In the genomic region with DNA sequence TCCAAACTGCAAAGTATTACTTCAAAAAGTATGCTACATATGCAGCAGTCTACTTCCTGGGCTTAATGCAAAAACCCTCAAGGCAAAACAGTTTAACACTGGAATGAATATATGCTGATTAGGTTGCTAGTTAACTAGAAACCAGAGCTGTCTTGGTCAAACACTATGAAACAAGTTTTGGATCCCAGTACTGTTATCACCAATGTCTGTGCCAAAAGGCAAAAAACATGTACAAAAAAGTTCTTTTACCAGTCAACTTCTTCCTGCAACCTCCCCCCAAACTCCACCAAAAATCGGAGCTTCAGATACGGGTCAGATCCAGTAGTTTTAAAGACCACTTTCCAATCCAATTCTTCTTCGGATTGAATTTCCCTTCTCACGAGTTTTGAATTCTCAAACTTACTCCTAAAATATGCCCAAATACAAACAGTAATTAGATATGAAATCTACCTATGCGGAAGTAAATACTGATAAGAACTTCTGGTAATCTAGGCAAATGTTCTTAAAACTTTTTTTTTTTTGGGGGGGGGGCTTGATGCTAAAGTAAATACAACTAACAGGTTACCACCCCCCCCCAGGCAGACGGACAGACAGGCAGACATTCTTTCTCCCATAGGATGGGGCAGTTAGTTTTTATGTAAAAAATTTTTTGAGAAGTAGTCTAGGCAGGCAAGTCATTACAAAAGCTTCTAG, we compare ENCODE assay signal across 8 mouse cellular contexts. TPM values are rescaled to one million over a fixed set of nuclear protein-coding genes. Genes with fewer than 3 reads are reported as not detected.
A peak's percentile ranks its signal among the peaks of the same experiment; 100 is the strongest.
DNase-seq lines count a peak whose midpoint lies in the region; ATAC-seq lines count a peak whose summit lies in the region.

No protein-coding gene starts in this region.

- peaks cover 26% of the 10 kb centered on the region for H3K36me3 ChIP-seq in heart, embryonic 13.5 days
- peaks cover 8% of the 10 kb centered on the region for H3K36me3 ChIP-seq in forebrain, embryonic 14.5 days (ENCODE audit: control insufficient read depth, insufficient read depth, low read length)
- peaks cover 36% of the 10 kb centered on the region for H3K36me3 ChIP-seq in liver, embryonic 15.5 days (replicated peaks)

- H3K4me2 ChIP-seq in heart, embryonic 13.5 days: peak overlapping the region; percentile 85
- H3K4me2 ChIP-seq in forebrain, embryonic 14.5 days (ENCODE audit: low read length): peak overlapping the region; percentile 74
- peak overlapping the region; percentile 66 for H3K4me2 ChIP-seq in liver, embryonic 15.5 days

- no peaks in the 10 kb centered on the region for H3K9me3 ChIP-seq in heart, embryonic 13.5 days
- H3K9me3 ChIP-seq in forebrain, embryonic 14.5 days (replicated peaks; ENCODE audit: control insufficient read depth, low read length): no peaks in the 10 kb centered on the region
- H3K9me3 ChIP-seq in liver, embryonic 15.5 days (replicated peaks): no peaks in the 10 kb centered on the region

- WGBS in heart, embryonic 13.5 days: 15% methylated on average over 6 of the region's 6 CpGs
- 29% methylated on average over 6 of the region's 6 CpGs for WGBS in forebrain, embryonic 14.5 days
- 3% methylated on average over 6 of the region's 6 CpGs for WGBS in liver, embryonic 15.5 days (ENCODE audit: insufficient replicate concordance)

- H3K9ac ChIP-seq in heart, embryonic 13.5 days: peak overlapping the region; percentile 98
- peak overlapping the region; percentile 100 for H3K9ac ChIP-seq in forebrain, embryonic 14.5 days (ENCODE audit: low read length)
- peak overlapping the region; percentile 99 for H3K9ac ChIP-seq in liver, embryonic 15.5 days

- ATAC-seq in heart, embryonic 13.5 days (ENCODE audit: extremely low read depth, insufficient number of reproducible peaks, low FRiP score, low TSS enrichment): no peak
- no peak for ATAC-seq in forebrain, embryonic 14.5 days
- ATAC-seq in liver, embryonic 15.5 days (ENCODE audit: insufficient read depth): no peak

- DNase-seq in heart, adult 11 months: no peak
- peak; percentile 19 for DNase-seq in CD4-positive helper T cell, adult 2 months (ENCODE audit: low read depth, low spot score)
- DNase-seq in forebrain, embryonic 14.5 days (ENCODE audit: low spot score): no peak
- DNase-seq in frontal cortex, postnatal 36 days (ENCODE audit: low spot score in 2 of 2): no peak
- DNase-seq in layer of hippocampus, postnatal 36 days: no peak
- no peak for DNase-seq in c-Kit-positive CD71-positive TER-119-positive erythroid progenitor cells, embryonic 14.5 days (ENCODE audit: low spot score)

- peak overlapping the region; percentile 99 for H3K27ac ChIP-seq in heart, embryonic 13.5 days (replicated peaks)
- peak overlapping the region; percentile 98 for H3K27ac ChIP-seq in forebrain, embryonic 14.5 days (ENCODE audit: low read depth, low read length)
- H3K27ac ChIP-seq in liver, embryonic 15.5 days (replicated peaks): peak overlapping the region; percentile 100

- no peaks in the 10 kb centered on the region for H3K27me3 ChIP-seq in heart, embryonic 13.5 days (replicated peaks)
- H3K27me3 ChIP-seq in forebrain, embryonic 14.5 days (replicated peaks; ENCODE audit: control insufficient read depth, insufficient read depth, low read length): no peaks in the 10 kb centered on the region
- no peaks in the 10 kb centered on the region for H3K27me3 ChIP-seq in liver, embryonic 15.5 days

- H3K4me1 ChIP-seq in heart, embryonic 13.5 days: peaks cover 23% of the 10 kb centered on the region
- peaks cover 5% of the 10 kb centered on the region for H3K4me1 ChIP-seq in forebrain, embryonic 14.5 days (ENCODE audit: control insufficient read depth, insufficient read depth, low read length)
- H3K4me1 ChIP-seq in liver, embryonic 15.5 days (replicated peaks): peaks cover 55% of the 10 kb centered on the region

- peak overlapping the region; percentile 94 for H3K4me3 ChIP-seq in heart, embryonic 13.5 days
- peak overlapping the region; percentile 95 for H3K4me3 ChIP-seq in forebrain, embryonic 14.5 days (ENCODE audit: low read depth, low read length)
- H3K4me3 ChIP-seq in liver, embryonic 15.5 days (replicated peaks): peak overlapping the region; percentile 88

RNA-seq across cellular contexts. Expression of gene Hectd1, which starts 1.2 kb away (rescaled TPM):
- 28.7 and 32.0 TPM in 2 replicates for polyA plus RNA-seq in heart, embryonic 13.5 days (2015; fragmentation: Nextera tagmentation; extraction: Ambion mirVana)
- 31.1 and 37.1 TPM in 2 replicates for polyA plus RNA-seq in forebrain, embryonic 14.5 days (2014; fragmentation: Nextera tagmentation; extraction: Ambion mirVana)
- 24.0 and 29.4 TPM in 2 replicates for polyA plus RNA-seq in liver, embryonic 15.5 days (2015; fragmentation: Nextera tagmentation; extraction: Ambion mirVana)
- 10 to 100 TPM; 84.0 to 85.7 TPM for total RNA-seq in layer of hippocampus, postnatal 36 days (2021)
